Mouse (Mus musculus): ENCODE measurements around the gene Cd7.

Cd7 gene

DNA sequence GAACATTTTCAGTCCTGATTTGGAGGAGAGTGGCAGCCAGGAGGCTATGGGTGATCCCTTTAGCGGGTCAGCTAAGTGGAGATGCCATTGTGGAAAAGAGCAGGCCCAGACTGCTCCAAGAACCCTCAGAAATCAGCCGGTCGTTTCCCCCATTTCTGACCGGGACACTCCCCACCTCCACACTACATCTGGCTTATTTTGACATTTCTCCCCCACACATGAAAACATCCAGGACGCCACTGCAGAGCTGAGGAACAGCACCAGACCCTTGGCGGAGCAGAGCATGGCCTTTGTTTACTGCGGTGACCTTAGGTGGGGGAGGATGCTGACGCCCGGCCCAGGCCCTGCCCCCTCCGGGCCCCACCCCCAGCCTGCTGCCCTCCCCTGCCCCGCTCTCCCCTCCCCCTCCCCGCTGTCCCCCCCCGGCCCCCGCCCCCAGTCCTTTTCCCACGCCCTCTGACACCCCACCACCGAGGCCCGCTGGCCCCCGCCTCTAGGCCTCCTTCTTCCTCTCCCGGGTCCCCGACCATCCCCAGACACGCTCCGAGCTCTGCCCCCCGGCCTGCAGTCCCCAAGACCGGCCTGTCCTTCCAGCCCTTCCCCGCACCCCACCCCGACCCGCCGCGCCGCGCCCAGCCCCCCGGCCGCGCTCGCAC lies 49.0 kb downstream of the Cd7 start:
- peak; percentile 46 to 49 for DNase-seq

- DNase-seq = peak; percentile 2 to 7
Observed at GRCm38 (mm10) chr11:120989523-120989922, 49.7 kb downstream of the Cd7 start.

DNA sequence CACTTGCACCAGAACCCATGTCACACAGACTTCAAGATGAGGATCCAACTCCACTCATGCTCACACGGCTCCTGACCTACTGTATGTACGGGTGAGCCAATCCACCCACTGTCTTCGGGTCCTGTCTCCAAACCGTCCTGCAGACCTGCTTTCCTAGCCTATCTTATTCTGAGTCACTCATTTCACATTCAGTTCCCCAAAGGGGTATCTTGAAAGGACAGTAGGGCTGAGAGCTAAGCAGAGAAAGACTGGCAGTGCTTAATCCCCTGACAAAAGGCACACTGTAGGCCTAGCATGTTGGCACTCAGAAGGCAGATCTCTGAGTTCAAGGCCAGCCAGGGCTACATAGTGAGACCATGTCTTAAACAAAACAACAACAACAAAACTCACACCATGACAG lies 50.8 kb downstream of the Cd7 start:
- no peak for DNase-seq

GRCm38 (mm10) chr11:120987608-120988007 lies 51.6 kb downstream of the Cd7 start:
- peak; percentile 34 to 37 for DNase-seq
